Mouse (Mus musculus) erythroblast, embryonic 14.5 days (primary cell): ENCODE data around the gene Psmb7. TPM values are rescaled to one million over a fixed set of nuclear protein-coding genes. Genes with fewer than 3 reads are reported as not detected.

Experiments used
- H3K27me3 ChIP-seq: 2 replicates; pipeline ENCODE4 v1.6.1; 2012; ENCODE audit warnings: inconsistent platforms; ENCODE audit not compliant: control insufficient read depth
- H3K36me3 ChIP-seq: 2 replicates; pipeline ENCODE4 v1.6.1; 2012; ENCODE audit warnings: mild to moderate bottlenecking, inconsistent platforms; ENCODE audit not compliant: control insufficient read depth
- H3K4me1 ChIP-seq: 2 replicates; pipeline ENCODE4 v1.6.1; 2012; ENCODE audit warnings: inconsistent platforms; ENCODE audit not compliant: control insufficient read depth
- H3K4me3 ChIP-seq: replicated peaks from 2 replicates; pipeline ENCODE3; 2012; ENCODE audit warnings: moderate library complexity, mild to moderate bottlenecking, inconsistent platforms
- H3K9me3 ChIP-seq: 2 replicates; pipeline ENCODE4 v1.6.1; 2012; ENCODE audit warnings: low read length, inconsistent platforms, mixed read lengths; ENCODE audit not compliant: control insufficient read depth
- GATA1 ChIP-seq: IDR thresholded peaks from 2 replicates; pipeline ENCODE4 v1.6.1; 2012; ENCODE audit warnings: low read length, inconsistent platforms, mixed read lengths
- TAL1 ChIP-seq: IDR thresholded peaks from 3 replicates; pipeline ENCODE4 v1.6.1; 2012; ENCODE audit warnings: low read length, inconsistent platforms, mixed read lengths
- polyA plus RNA-seq: library from polyadenylated mRNA; stranded (reverse); fragments of >175 nt; gene quantifications from 2 replicates; pipeline ENCODE4 v1.2.3, GENCODE M21; 2012

Psmb7 gene
- polyA plus RNA-seq, 1 experiment: 2.3 TPM

GRCm38 (mm10) chr2:38623411-38623810 is 20.5 kb downstream of the Psmb7 start:
- Histone ChIP-seq H3K4me3 (no peak overlapping the region), H3K9me3 (no peaks in the 10 kb centered on the region), H3K27me3 (no peaks in the 10 kb centered on the region), H3K36me3 (peaks cover 77% of the 10 kb centered on the region), H3K4me1 (peaks cover 2% of the 10 kb centered on the region; the same call in 1 of the 2 replicates)
- no peak for TF ChIP-seq TAL1
- TF ChIP-seq GATA1: no peak

DNA sequence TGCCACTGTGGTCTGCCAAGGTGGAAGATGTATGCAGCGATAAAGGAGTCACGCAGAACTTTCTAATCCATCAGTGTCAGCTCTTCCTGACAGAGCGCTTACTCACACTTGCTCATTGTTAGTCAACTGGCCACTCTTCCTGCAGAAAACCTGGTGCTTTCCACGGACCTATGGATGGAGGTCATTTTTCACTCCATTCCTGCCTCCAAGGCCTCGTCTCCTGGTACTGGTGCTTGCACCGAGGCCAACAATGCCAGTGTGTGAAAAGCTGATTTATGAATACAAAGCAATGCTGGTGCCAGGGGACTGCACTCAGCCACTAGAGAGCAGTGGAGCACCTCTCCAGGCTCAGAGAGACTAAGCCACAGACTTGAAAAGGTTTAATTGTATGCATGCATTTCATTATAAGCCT is 22.3 kb downstream of the Psmb7 start:
- H3K4me3 ChIP-seq: no peak overlapping the region
- H3K9me3 ChIP-seq: no peaks in the 10 kb centered on the region
- no peaks in the 10 kb centered on the region for H3K27me3 ChIP-seq
- H3K4me1 ChIP-seq: peaks cover 4% of the 10 kb centered on the region
- TF ChIP-seq GATA1 (no peak), TAL1 (no peak)
- H3K36me3 ChIP-seq: peaks cover 74% of the 10 kb centered on the region

- H3K9me3 ChIP-seq: no peaks in the 10 kb centered on the region
- peaks cover 5% of the 10 kb centered on the region for H3K4me1 ChIP-seq
- no peaks in the 10 kb centered on the region for H3K27me3 ChIP-seq
- peaks cover 70% of the 10 kb centered on the region for H3K36me3 ChIP-seq
- TF ChIP-seq TAL1 (no peak), GATA1 (no peak)
- no peak overlapping the region for H3K4me3 ChIP-seq
Observed at GRCm38 (mm10) chr2:38621076-38621475, 22.8 kb downstream of the Psmb7 start.

DNA sequence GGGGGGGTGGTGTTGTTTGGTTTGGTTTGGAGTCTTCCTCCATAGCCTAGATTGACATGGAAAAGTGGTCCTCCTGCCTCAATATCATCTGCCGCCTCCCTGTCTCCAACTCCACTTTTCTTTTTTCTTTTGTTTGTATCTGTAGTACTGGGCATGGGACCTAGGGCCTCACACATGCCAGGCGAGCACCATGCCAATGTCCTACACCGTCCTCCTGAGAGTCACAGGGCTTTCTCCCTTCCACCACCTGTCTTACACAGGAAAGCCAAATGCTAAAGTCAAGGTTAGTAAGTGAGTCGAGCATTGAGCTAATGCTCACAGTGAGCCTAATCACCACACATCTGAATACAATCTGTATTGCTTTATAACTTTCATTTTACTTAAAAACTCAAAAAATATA is 24.1 kb downstream of the Psmb7 start:
- Histone ChIP-seq H3K4me1 (peaks cover 5% of the 10 kb centered on the region), H3K36me3 (peaks cover 57% of the 10 kb centered on the region), H3K4me3 (no peak overlapping the region), H3K27me3 (no peaks in the 10 kb centered on the region), H3K9me3 (no peaks in the 10 kb centered on the region)
- TF ChIP-seq TAL1: no peak
- no peak for TF ChIP-seq GATA1

- TF ChIP-seq GATA1: no peak
- no peak for TF ChIP-seq TAL1
- Histone ChIP-seq H3K9me3 (no peaks in the 10 kb centered on the region), H3K4me1 (peaks cover 2% of the 10 kb centered on the region; the same call in 1 of the 2 replicates), H3K4me3 (no peak overlapping the region), H3K27me3 (no peaks in the 10 kb centered on the region), H3K36me3 (peaks cover 63% of the 10 kb centered on the region)
Observed at GRCm38 (mm10) chr2:38616956-38617872, 26.7 kb downstream of the Psmb7 start.

GRCm38 (mm10) chr2:38616072-38616471 is 27.8 kb downstream of the Psmb7 start:
- Histone ChIP-seq H3K4me1 (peaks cover 2% of the 10 kb centered on the region; the same call in 1 of the 2 replicates), H3K27me3 (no peaks in the 10 kb centered on the region), H3K36me3 (peaks cover 58% of the 10 kb centered on the region), H3K4me3 (no peak overlapping the region), H3K9me3 (no peaks in the 10 kb centered on the region)
- TF ChIP-seq GATA1 (no peak), TAL1 (no peak)

DNA sequence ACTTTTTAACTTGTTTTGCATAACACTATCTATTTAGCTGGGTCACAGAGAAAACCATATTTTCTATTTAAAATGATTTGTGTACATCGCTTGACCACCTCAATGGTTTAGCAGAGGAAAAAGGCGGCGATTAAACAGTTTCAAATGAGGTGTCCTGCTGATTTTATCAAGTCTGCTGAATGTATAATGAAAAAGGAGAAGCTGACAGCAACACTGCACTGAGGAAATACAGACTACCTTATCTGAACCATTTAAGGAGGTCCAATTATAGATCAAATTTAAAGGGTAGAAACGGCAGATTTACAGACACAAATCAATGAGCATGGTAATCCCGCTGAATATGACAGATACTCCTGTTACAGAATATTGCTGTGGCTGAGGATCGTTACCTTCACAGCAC is 29.4 kb downstream of the Psmb7 start:
- H3K27me3 ChIP-seq: no peaks in the 10 kb centered on the region
- peaks cover 59% of the 10 kb centered on the region for H3K36me3 ChIP-seq
- no peaks in the 10 kb centered on the region for H3K9me3 ChIP-seq
- H3K4me1 ChIP-seq: peaks cover 2% of the 10 kb centered on the region; the same call in 1 of the 2 replicates
- no peak overlapping the region for H3K4me3 ChIP-seq
- TF ChIP-seq TAL1 (no peak), GATA1 (no peak)

GRCm38 (mm10) chr2:38613576-38613975 is 30.3 kb downstream of the Psmb7 start:
- Histone ChIP-seq H3K27me3 (no peaks in the 10 kb centered on the region), H3K36me3 (peaks cover 65% of the 10 kb centered on the region)
- no peak for TF ChIP-seq TAL1
- TF ChIP-seq GATA1: no peak

DNA sequence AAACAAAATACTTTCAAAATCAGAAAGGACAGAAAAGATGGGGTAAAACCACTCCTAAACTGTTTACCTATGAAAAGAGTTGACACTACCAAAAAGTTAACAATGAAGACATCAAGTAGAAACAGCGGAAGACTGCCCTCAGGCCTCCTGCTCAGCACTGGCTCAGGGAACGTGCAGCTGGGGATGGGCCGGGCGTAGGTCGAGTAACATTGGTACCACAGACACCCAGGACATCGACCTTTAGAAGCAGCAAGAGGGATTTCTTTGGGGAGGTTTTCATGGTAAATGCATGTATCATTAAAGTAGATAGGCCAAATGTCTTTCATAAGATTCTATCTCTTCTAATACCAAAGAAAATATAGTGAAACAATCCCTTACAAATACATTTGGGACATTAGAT is 31.3 kb downstream of the Psmb7 start:
- H3K36me3 ChIP-seq: peaks cover 67% of the 10 kb centered on the region
- H3K27me3 ChIP-seq: no peaks in the 10 kb centered on the region
- TF ChIP-seq TAL1 (no peak), GATA1 (no peak)
- peaks cover 2% of the 10 kb centered on the region; the same call in 1 of the 2 replicates for H3K4me1 ChIP-seq
- no peaks in the 10 kb centered on the region for H3K9me3 ChIP-seq
- H3K4me3 ChIP-seq: no peak overlapping the region

More at GRCm38 (mm10) chr2:38613576-38613975, 30.3 kb downstream of the Psmb7 start:
- Histone ChIP-seq H3K4me3 (no peak overlapping the region), H3K9me3 (no peaks in the 10 kb centered on the region), H3K4me1 (peaks cover 2% of the 10 kb centered on the region; the same call in 1 of the 2 replicates)
